In genomic region chr2:71211591-71212359, GRCm38 (mm10) we compare ENCODE assay signal across 8 mouse cellular contexts. TPM values are rescaled to one million over a fixed set of nuclear protein-coding genes. Genes with fewer than 3 reads are reported as not detected.
DNase-seq lines count a peak whose midpoint lies in the region; ATAC-seq and TF ChIP-seq lines count a peak whose summit lies in the region.

Gene Dync1i2 (plus strand): TSS chr2:71211706.

- H3K9me3 ChIP-seq in embryonic facial prominence, embryonic 15.5 days (replicated peaks), result no peaks in the 10 kb centered on the region
- no peaks in the 10 kb centered on the region for H3K9me3 ChIP-seq in limb, embryonic 14.5 days (ENCODE audit: control insufficient read depth, low read length)
- no peaks in the 10 kb centered on the region for H3K9me3 ChIP-seq in midbrain, postnatal 0 days (ENCODE audit: low read length)

- H3K4me3 ChIP-seq in bone marrow, adult 2 months (replicated peaks; ENCODE audit: control insufficient read depth, low read depth, low read length), result peak within 1 kb of the TSS; percentile 92
- peak within 1 kb of the TSS; percentile 99 for H3K4me3 ChIP-seq in embryonic facial prominence, embryonic 15.5 days (replicated peaks)
- peak within 1 kb of the TSS; percentile 99 for H3K4me3 ChIP-seq in limb, embryonic 14.5 days (replicated peaks; ENCODE audit: low read length)
- H3K4me3 ChIP-seq in midbrain, postnatal 0 days (ENCODE audit: low read depth, low read length), result peak within 1 kb of the TSS; percentile 95

- H3K27ac ChIP-seq in bone marrow, adult 2 months (ENCODE audit: control insufficient read depth, insufficient read depth, low read depth, low read length, poor library complexity), result peak within 1 kb of the TSS; percentile 81
- H3K27ac ChIP-seq in embryonic facial prominence, embryonic 15.5 days (replicated peaks), result peak within 1 kb of the TSS; percentile 84
- H3K27ac ChIP-seq in limb, embryonic 14.5 days (replicated peaks; ENCODE audit: low read depth, low read length), result peak within 1 kb of the TSS; percentile 75
- H3K27ac ChIP-seq in midbrain, postnatal 0 days (ENCODE audit: low read depth, low read length), result peak within 1 kb of the TSS; percentile 79

- peak within 1 kb of the TSS; percentile 98 for H3K9ac ChIP-seq in embryonic facial prominence, embryonic 15.5 days
- H3K9ac ChIP-seq in limb, embryonic 14.5 days (ENCODE audit: low read depth, low read length, severe bottlenecking), result peak within 1 kb of the TSS; percentile 93
- peak within 1 kb of the TSS; percentile 83 for H3K9ac ChIP-seq in midbrain, postnatal 0 days (replicated peaks; ENCODE audit: low read length, poor library complexity, severe bottlenecking)

- under 1% methylated on average over 57 of the region's 57 CpGs for WGBS in bone marrow, adult 2 months
- under 1% methylated on average over 57 of the region's 57 CpGs for WGBS in embryonic facial prominence, embryonic 15.5 days
- 1% methylated on average over 57 of the region's 57 CpGs for WGBS in limb, embryonic 14.5 days
- WGBS in midbrain, postnatal 0 days, result 1% methylated on average over 57 of the region's 57 CpGs

- peaks cover 7% of the 10 kb centered on the region for H3K36me3 ChIP-seq in embryonic facial prominence, embryonic 15.5 days
- peaks cover 10% of the 10 kb centered on the region for H3K36me3 ChIP-seq in limb, embryonic 14.5 days (ENCODE audit: control insufficient read depth, insufficient read depth, low read length)
- H3K36me3 ChIP-seq in midbrain, postnatal 0 days (ENCODE audit: insufficient read depth, low read length), result 0 out of 2 replicates have a peak, but pooled peaks cover 3% of the 10 kb centered on the region

- peak within 1 kb of the TSS; percentile 42 for H3K4me2 ChIP-seq in embryonic facial prominence, embryonic 15.5 days (replicated peaks)
- peak within 1 kb of the TSS; percentile 65 for H3K4me2 ChIP-seq in limb, embryonic 14.5 days (replicated peaks; ENCODE audit: low read depth, low read length, severe bottlenecking)
- peak within 1 kb of the TSS; percentile 51 for H3K4me2 ChIP-seq in midbrain, postnatal 0 days (ENCODE audit: low read depth, low read length, poor library complexity, severe bottlenecking)

- 0 out of 2 replicates have a peak, but pooled peaks have one; percentile 3 for TF ChIP-seq CTCF in bone marrow, adult 2 months (IDR thresholded peaks at IDR 0.05; ENCODE audit: control insufficient read depth, insufficient read depth, low read length)
- TF ChIP-seq CTCF in midbrain, postnatal 0 days (IDR thresholded peaks at IDR 0.05), result peak; percentile 9; the same call in 1 of the 2 replicates

- no peaks in the 10 kb centered on the region for H3K27me3 ChIP-seq in embryonic facial prominence, embryonic 15.5 days
- no peaks in the 10 kb centered on the region for H3K27me3 ChIP-seq in limb, embryonic 14.5 days (ENCODE audit: control insufficient read depth, insufficient read depth, low read length)
- no peaks in the 10 kb centered on the region for H3K27me3 ChIP-seq in midbrain, postnatal 0 days (ENCODE audit: insufficient read depth, low read length)

- TF ChIP-seq POLR2A in bone marrow, adult 2 months (IDR thresholded peaks at IDR 0.05; ENCODE audit: borderline replicate concordance, control insufficient read depth, low read depth, low read length), result peak; percentile 68; the same call in 1 of the 2 replicates
- TF ChIP-seq POLR2A in limb, embryonic 14.5 days (IDR thresholded peaks at IDR 0.05; ENCODE audit: borderline replicate concordance, extremely low read depth, insufficient read depth, insufficient read length), result 0 out of 2 replicates have a peak, but pooled peaks have one; percentile 61

- peak; percentile 100 for ATAC-seq in embryonic facial prominence, embryonic 15.5 days (ENCODE audit: insufficient number of reproducible peaks, low FRiP score, low TSS enrichment, low read depth)
- peak; percentile 100 for ATAC-seq in limb, embryonic 14.5 days (ENCODE audit: low FRiP score, low read depth)
- peak; percentile 99 for ATAC-seq in midbrain, postnatal 0 days (ENCODE audit: low FRiP score)

- no peaks in the 10 kb centered on the region for H3K4me1 ChIP-seq in bone marrow, adult 2 months (ENCODE audit: control insufficient read depth, insufficient read depth, low read length)
- peaks cover 5% of the 10 kb centered on the region; the same call in 1 of the 2 replicates for H3K4me1 ChIP-seq in embryonic facial prominence, embryonic 15.5 days
- peaks cover 3% of the 10 kb centered on the region for H3K4me1 ChIP-seq in limb, embryonic 14.5 days (ENCODE audit: control insufficient read depth, insufficient read depth, low read length)
- peaks cover 4% of the 10 kb centered on the region for H3K4me1 ChIP-seq in midbrain, postnatal 0 days (ENCODE audit: insufficient read depth, low read length)

- peak; percentile 98 for DNase-seq in 416B (ENCODE audit: low read depth)
- DNase-seq in heart, adult 8-10 months (ENCODE audit: low spot score), result peak; percentile 94
- peak; percentile 97 for DNase-seq in kidney, adult 9 months
- DNase-seq in limb, embryonic 14.5 days (ENCODE audit: low spot score), result peak; percentile 98
- peak; percentile 98 for DNase-seq in midbrain, postnatal 0 days (ENCODE audit: low spot score)
- peak; percentile 72 to 78 for DNase-seq in spleen, postnatal 14 days (ENCODE audit: low spot score in 2 of 2)

RNA-seq across cellular contexts. Expression of gene Dync1i2, which starts in this region (rescaled TPM):
- 40.4 and 50.8 TPM in 2 replicates for polyA plus RNA-seq in bone marrow, adult 2 months (2011; ENCODE audit: insufficient read depth, insufficient read length, low replicate concordance, missing spikeins)
- polyA plus RNA-seq in embryonic facial prominence, embryonic 15.5 days (2015; fragmentation: Nextera tagmentation; extraction: Ambion mirVana), result 84.5 and 87.6 TPM in 2 replicates
- total RNA-seq in heart, adult 8-10 months (2022), result 10 to 100 TPM; 53.5 to 61.3 (median 59.5) TPM
- 82.5 and 95.0 TPM in 2 replicates for polyA plus RNA-seq in limb, embryonic 14.5 days (2012; rRNA removed)
- 94.7 and 108 TPM in 2 replicates for polyA plus RNA-seq in limb, embryonic 14.5 days (2014; fragmentation: Nextera tagmentation; extraction: Ambion mirVana)
- 149 and 195 TPM in 2 replicates for total RNA-seq in midbrain, postnatal 0 days (2014; rRNA removed)
- polyA plus RNA-seq in midbrain, postnatal 0 days (2015; fragmentation: Nextera tagmentation; extraction: Ambion mirVana), result 194 and 205 TPM in 2 replicates

Comparison
In these comparisons a context has a peak if more than half of its experiments do, and no peak if none do; other contexts are left out.
1. Peak in every context shown above with its lines: DNase-seq, ATAC-seq, H3K4me3 ChIP-seq and H3K27ac ChIP-seq.